Mouse (Mus musculus): ENCODE measurements around the gene Anpep. TPM values are rescaled to one million over a fixed set of nuclear protein-coding genes. Genes with fewer than 3 reads are reported as not detected.

Anpep gene
- polyA plus RNA-seq, 1 experiment from 2014 or later: 26.7 TPM

- Histone ChIP-seq H3K4me1 (ENCODE audit: insufficient read depth) (peaks cover 3% of the 10 kb centered on the region), H3K9ac (replicated peaks) (no peak overlapping the region), H3K27me3 (ENCODE audit: insufficient read depth, low read length) (peaks cover 17% of the 10 kb centered on the region), H3K4me3 (ENCODE audit: low read depth, low read length) (no peak overlapping the region), H3K9me3 (ENCODE audit: low read length) (no peaks in the 10 kb centered on the region), H3K36me3 (replicated peaks; ENCODE audit: insufficient read depth, low read length) (no peaks in the 10 kb centered on the region), H3K27ac (ENCODE audit: low read depth) (no peak overlapping the region), H3K4me2 (ENCODE audit: low read depth, low read length) (no peak overlapping the region)
- TF ChIP-seq EP300 (IDR thresholded peaks at IDR 0.05; ENCODE audit: low read depth) (no peak), CTCF (IDR thresholded peaks at IDR 0.05; ENCODE audit: low read depth) (no peak)
- WGBS (ENCODE audit: insufficient replicate concordance): 72% methylated on average over 7 of the region's 7 CpGs
- DNase-seq: no peak
- ATAC-seq: no peak
Observed at GRCm38 (mm10) chr7:79808561-79808960, 52.3 kb downstream of the Anpep start.

- peak; percentile 63 for DNase-seq
- Histone ChIP-seq H3K4me3 (ENCODE audit: low read depth, low read length) (no peak overlapping the region), H3K9me3 (ENCODE audit: low read length) (no peaks in the 10 kb centered on the region), H3K27ac (ENCODE audit: low read depth) (no peak overlapping the region), H3K36me3 (replicated peaks; ENCODE audit: insufficient read depth, low read length) (no peaks in the 10 kb centered on the region), H3K9ac (replicated peaks) (no peak overlapping the region), H3K4me2 (ENCODE audit: low read depth, low read length) (no peak overlapping the region), H3K27me3 (ENCODE audit: insufficient read depth, low read length) (no peaks in the 10 kb centered on the region), H3K4me1 (ENCODE audit: insufficient read depth) (no peaks in the 10 kb centered on the region)
- ATAC-seq: no peak
- TF ChIP-seq EP300 (IDR thresholded peaks at IDR 0.05; ENCODE audit: low read depth): no peak
- no peak for TF ChIP-seq CTCF (IDR thresholded peaks at IDR 0.05; ENCODE audit: low read depth)
- 44% methylated on average over 2 of the region's 2 CpGs for WGBS (ENCODE audit: insufficient replicate concordance)
Observed at GRCm38 (mm10) chr7:79803887-79804286, 57.0 kb downstream of the Anpep start.

- Histone ChIP-seq H3K27me3 (ENCODE audit: insufficient read depth, low read length) (0 out of 2 replicates have a peak, but pooled peaks cover 3% of the 10 kb centered on the region), H3K4me2 (ENCODE audit: low read depth, low read length) (no peak overlapping the region), H3K9ac (replicated peaks) (no peak overlapping the region), H3K27ac (ENCODE audit: low read depth) (no peak overlapping the region), H3K9me3 (ENCODE audit: low read length) (no peaks in the 10 kb centered on the region), H3K4me1 (ENCODE audit: insufficient read depth) (no peaks in the 10 kb centered on the region), H3K4me3 (ENCODE audit: low read depth, low read length) (no peak overlapping the region), H3K36me3 (replicated peaks; ENCODE audit: insufficient read depth, low read length) (no peaks in the 10 kb centered on the region)
- TF ChIP-seq CTCF (IDR thresholded peaks at IDR 0.05; ENCODE audit: low read depth): no peak
- TF ChIP-seq EP300 (IDR thresholded peaks at IDR 0.05; ENCODE audit: low read depth): no peak
- DNase-seq: no peak
- ATAC-seq: no peak
- 60% methylated on average over 5 of the region's 5 CpGs for WGBS (ENCODE audit: insufficient replicate concordance)
Observed at GRCm38 (mm10) chr7:79802037-79802436, 58.8 kb downstream of the Anpep start.

- 79% methylated on average over 11 of the region's 11 CpGs for WGBS (ENCODE audit: insufficient replicate concordance)
- DNase-seq (no peak), ATAC-seq (no peak)
- no peak overlapping the region for H3K4me2 ChIP-seq (ENCODE audit: low read depth, low read length)
- no peaks in the 10 kb centered on the region for H3K4me1 ChIP-seq (ENCODE audit: insufficient read depth)
- no peak overlapping the region for H3K9ac ChIP-seq (replicated peaks)
- no peaks in the 10 kb centered on the region for H3K9me3 ChIP-seq (ENCODE audit: low read length)
- H3K27ac ChIP-seq (ENCODE audit: low read depth): no peak overlapping the region
- H3K36me3 ChIP-seq (replicated peaks; ENCODE audit: insufficient read depth, low read length): no peaks in the 10 kb centered on the region
- H3K4me3 ChIP-seq (ENCODE audit: low read depth, low read length): no peak overlapping the region
- no peak for TF ChIP-seq CTCF (IDR thresholded peaks at IDR 0.05; ENCODE audit: low read depth)
- TF ChIP-seq EP300 (IDR thresholded peaks at IDR 0.05; ENCODE audit: low read depth): no peak
- 0 out of 2 replicates have a peak, but pooled peaks cover 3% of the 10 kb centered on the region for H3K27me3 ChIP-seq (ENCODE audit: insufficient read depth, low read length)
Observed at GRCm38 (mm10) chr7:79801391-79801790, 59.5 kb downstream of the Anpep start.

GRCm38 (mm10) chr7:79800336-79800735 lies 60.5 kb downstream of the Anpep start:
- WGBS (ENCODE audit: insufficient replicate concordance): 76% methylated on average over 4 of the region's 4 CpGs
- H3K4me3 ChIP-seq (ENCODE audit: low read depth, low read length): no peak overlapping the region
- H3K9ac ChIP-seq (replicated peaks): no peak overlapping the region
- no peak overlapping the region for H3K27ac ChIP-seq (ENCODE audit: low read depth)
- no peaks in the 10 kb centered on the region for H3K9me3 ChIP-seq (ENCODE audit: low read length)
- no peaks in the 10 kb centered on the region for H3K36me3 ChIP-seq (replicated peaks; ENCODE audit: insufficient read depth, low read length)
- no peaks in the 10 kb centered on the region for H3K4me1 ChIP-seq (ENCODE audit: insufficient read depth)
- 0 out of 2 replicates have a peak, but pooled peaks cover 3% of the 10 kb centered on the region for H3K27me3 ChIP-seq (ENCODE audit: insufficient read depth, low read length)
- no peak for TF ChIP-seq EP300 (IDR thresholded peaks at IDR 0.05; ENCODE audit: low read depth)
- TF ChIP-seq CTCF (IDR thresholded peaks at IDR 0.05; ENCODE audit: low read depth): no peak
- ATAC-seq (no peak), DNase-seq (no peak)
- H3K4me2 ChIP-seq (ENCODE audit: low read depth, low read length): no peak overlapping the region

GRCm38 (mm10) chr7:79799506-79799905 lies 61.4 kb downstream of the Anpep start:
- DNase-seq: no peak
- H3K27ac ChIP-seq (ENCODE audit: low read depth): no peak overlapping the region
- no peaks in the 10 kb centered on the region for H3K4me1 ChIP-seq (ENCODE audit: insufficient read depth)
- ATAC-seq: no peak
- H3K4me2 ChIP-seq (ENCODE audit: low read depth, low read length): no peak overlapping the region
- TF ChIP-seq CTCF (IDR thresholded peaks at IDR 0.05; ENCODE audit: low read depth): no peak
- no peak for TF ChIP-seq EP300 (IDR thresholded peaks at IDR 0.05; ENCODE audit: low read depth)
- no peaks in the 10 kb centered on the region for H3K36me3 ChIP-seq (replicated peaks; ENCODE audit: insufficient read depth, low read length)
- no peak overlapping the region for H3K4me3 ChIP-seq (ENCODE audit: low read depth, low read length)
- H3K9ac ChIP-seq (replicated peaks): no peak overlapping the region
- WGBS (ENCODE audit: insufficient replicate concordance): 66% methylated on average over 6 of the region's 6 CpGs
- peaks cover 8% of the 10 kb centered on the region; the same call in 1 of the 2 replicates for H3K27me3 ChIP-seq (ENCODE audit: insufficient read depth, low read length)
- no peaks in the 10 kb centered on the region for H3K9me3 ChIP-seq (ENCODE audit: low read length)

GRCm38 (mm10) chr7:79799048-79799447 lies 61.8 kb downstream of the Anpep start:
- no peaks in the 10 kb centered on the region for H3K36me3 ChIP-seq (replicated peaks; ENCODE audit: insufficient read depth, low read length)

More at GRCm38 (mm10) chr7:79799048-79799447, 61.8 kb downstream of the Anpep start:
- Histone ChIP-seq H3K4me3 (ENCODE audit: low read depth, low read length) (no peak overlapping the region), H3K9me3 (ENCODE audit: low read length) (no peaks in the 10 kb centered on the region), H3K4me1 (ENCODE audit: insufficient read depth) (no peaks in the 10 kb centered on the region), H3K9ac (replicated peaks) (no peak overlapping the region), H3K27me3 (ENCODE audit: insufficient read depth, low read length) (peaks cover 12% of the 10 kb centered on the region), H3K4me2 (ENCODE audit: low read depth, low read length) (no peak overlapping the region), H3K27ac (ENCODE audit: low read depth) (no peak overlapping the region)
- no peak for ATAC-seq
- TF ChIP-seq EP300 (IDR thresholded peaks at IDR 0.05; ENCODE audit: low read depth) (no peak), CTCF (IDR thresholded peaks at IDR 0.05; ENCODE audit: low read depth) (peak; percentile 82)
- peak; percentile 81 for DNase-seq
- WGBS (ENCODE audit: insufficient replicate concordance): 1% methylated on average over 8 of the region's 8 CpGs

Data from liver, postnatal 0 days (tissue).